Mouse (Mus musculus): ENCODE data around the gene Ect2l. TPM values are rescaled to one million over a fixed set of nuclear protein-coding genes. Genes with fewer than 3 reads are reported as not detected.
"Not testable (repeated sequence)": the region's sequence is repeated elsewhere in the genome, so short reads cannot be mapped to it uniquely, and the experiment has no call there.

Ect2l gene
- polyA plus RNA-seq, 1 experiment from 2014 or later, result not detected

DNA sequence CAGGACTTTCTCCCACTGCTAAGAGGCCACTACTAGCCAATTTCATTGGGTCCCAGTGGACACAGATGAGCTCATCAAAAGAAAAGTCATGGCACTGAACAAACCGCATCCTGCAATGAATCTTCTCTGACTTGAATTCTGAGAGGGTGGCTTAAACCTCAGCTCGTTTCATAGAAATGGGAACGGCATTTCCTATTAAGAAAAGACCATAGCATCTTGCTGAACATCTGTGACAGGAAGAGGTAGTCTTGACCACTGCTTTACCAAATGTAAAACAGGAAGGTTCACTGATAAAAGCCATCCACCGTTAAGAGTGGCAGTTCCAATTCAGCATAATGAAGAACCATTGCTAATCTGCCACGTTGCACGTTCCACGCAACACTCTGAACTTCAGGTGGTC, 34.0 kb downstream of the Ect2l start:
- Histone ChIP-seq H3K9me3 (replicated peaks; ENCODE audit: control insufficient read depth, low read length) (no peaks in the 10 kb centered on the region), H3K4me3 (ENCODE audit: low read depth, low read length) (no peak overlapping the region), H3K9ac (ENCODE audit: low read depth, low read length) (no peak overlapping the region), H3K36me3 (ENCODE audit: control insufficient read depth, insufficient read depth) (no peaks in the 10 kb centered on the region), H3K4me2 (ENCODE audit: low read depth, low read length) (no peak overlapping the region), H3K27me3 (ENCODE audit: control insufficient read depth, insufficient read depth, low read depth, low read length) (no peaks in the 10 kb centered on the region), H3K4me1 (ENCODE audit: control insufficient read depth, low read depth, low read length) (no peaks in the 10 kb centered on the region), H3K27ac (ENCODE audit: low read length) (no peak overlapping the region)
- 27% methylated on average over 7 of the region's 7 CpGs for WGBS (ENCODE audit: insufficient replicate concordance)
- no peak for ATAC-seq (ENCODE audit: low read depth)

DNA sequence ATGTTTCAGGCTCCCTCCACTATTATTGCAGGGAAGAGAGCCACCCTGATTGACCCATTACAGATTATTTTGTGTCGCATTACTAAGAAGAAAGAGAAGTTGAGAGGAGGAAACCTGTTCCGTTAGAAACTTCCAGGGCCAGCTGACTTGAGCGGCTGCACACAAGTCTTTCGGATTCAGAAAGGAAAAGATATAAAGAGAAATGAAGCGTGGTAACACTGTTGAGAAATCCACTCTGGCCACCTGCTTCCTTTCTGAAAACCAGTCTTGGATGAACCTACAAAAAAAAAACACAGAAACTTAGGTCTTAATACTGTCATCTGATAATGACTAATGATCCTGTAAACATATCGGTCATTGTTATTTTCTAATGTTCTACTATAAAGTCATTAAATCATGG, 35.6 kb downstream of the Ect2l start:
- no peaks in the 10 kb centered on the region for H3K4me1 ChIP-seq (ENCODE audit: control insufficient read depth, low read depth, low read length)
- WGBS (ENCODE audit: insufficient replicate concordance), result 47% methylated on average over 6 of the region's 6 CpGs
- no peak overlapping the region for H3K4me3 ChIP-seq (ENCODE audit: low read depth, low read length)
- no peak overlapping the region for H3K4me2 ChIP-seq (ENCODE audit: low read depth, low read length)
- H3K36me3 ChIP-seq (ENCODE audit: control insufficient read depth, insufficient read depth), result no peaks in the 10 kb centered on the region
- no peaks in the 10 kb centered on the region for H3K27me3 ChIP-seq (ENCODE audit: control insufficient read depth, insufficient read depth, low read depth, low read length)
- H3K9me3 ChIP-seq (replicated peaks; ENCODE audit: control insufficient read depth, low read length), result no peaks in the 10 kb centered on the region
- no peak overlapping the region for H3K9ac ChIP-seq (ENCODE audit: low read depth, low read length)
- ATAC-seq (ENCODE audit: low read depth), result no peak
- no peak overlapping the region for H3K27ac ChIP-seq (ENCODE audit: low read length)

DNA sequence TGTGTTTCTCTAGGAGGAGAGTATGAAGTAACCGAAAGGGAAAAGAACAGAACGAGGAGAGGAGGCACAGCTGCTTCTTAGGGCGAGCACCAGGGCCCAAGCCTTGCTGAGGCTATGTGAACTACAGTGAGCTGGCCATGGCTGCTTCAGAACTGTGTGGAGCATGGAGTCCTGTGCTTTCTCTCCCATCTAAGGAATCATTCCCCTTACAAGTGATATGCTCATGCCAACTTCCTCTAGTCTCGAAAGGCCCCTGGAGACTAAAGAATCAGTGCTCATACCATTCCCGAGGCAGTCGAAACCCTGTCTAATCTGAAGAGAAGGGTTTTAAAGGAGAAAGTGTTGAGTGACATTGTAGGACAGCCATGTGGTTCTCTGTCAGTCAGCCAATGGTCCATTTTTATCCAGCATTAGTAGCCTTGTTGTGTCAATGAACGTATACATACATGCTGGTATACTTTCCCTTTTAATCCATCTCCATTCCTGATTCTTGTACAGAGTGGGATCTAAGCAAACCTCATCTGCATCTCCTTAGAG, 48.2 kb downstream of the Ect2l start:
- H3K4me3 ChIP-seq (ENCODE audit: low read depth, low read length), result no peak overlapping the region
- no peak overlapping the region for H3K27ac ChIP-seq (ENCODE audit: low read length)
- H3K27me3 ChIP-seq (ENCODE audit: control insufficient read depth, insufficient read depth, low read depth, low read length), result no peaks in the 10 kb centered on the region
- 58% methylated on average over 7 of the region's 7 CpGs for WGBS (ENCODE audit: insufficient replicate concordance)
- H3K9me3 ChIP-seq (replicated peaks; ENCODE audit: control insufficient read depth, low read length), result no peaks in the 10 kb centered on the region
- ATAC-seq (ENCODE audit: low read depth), result no peak
- H3K9ac ChIP-seq (ENCODE audit: low read depth, low read length), result no peak overlapping the region
- no peak overlapping the region for H3K4me2 ChIP-seq (ENCODE audit: low read depth, low read length)
- no peaks in the 10 kb centered on the region for H3K36me3 ChIP-seq (ENCODE audit: control insufficient read depth, insufficient read depth)
- H3K4me1 ChIP-seq (ENCODE audit: control insufficient read depth, low read depth, low read length), result no peaks in the 10 kb centered on the region

DNA sequence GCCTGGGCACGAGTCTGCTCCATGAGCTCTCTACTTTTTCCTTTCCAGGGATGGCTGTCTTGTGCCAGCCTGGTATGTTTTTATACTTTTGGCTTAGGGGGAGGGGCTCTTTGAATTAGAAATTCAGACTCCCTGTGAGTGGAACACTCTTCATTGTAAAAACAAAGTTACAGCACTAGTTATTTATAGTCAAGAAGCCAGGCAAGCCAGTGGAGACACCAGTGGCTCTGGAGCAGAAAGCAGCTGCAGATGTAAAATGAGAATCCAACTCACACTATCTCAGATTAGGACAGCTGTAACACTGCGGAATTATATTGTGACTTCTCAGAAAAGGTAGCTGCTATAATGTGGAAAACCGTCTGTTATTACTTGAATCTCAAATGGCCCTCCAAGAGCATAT, 63.5 kb downstream of the Ect2l start:
- ATAC-seq (ENCODE audit: low read depth), result no peak
- H3K9ac ChIP-seq (ENCODE audit: low read depth, low read length), result no peak overlapping the region
- no peak overlapping the region for H3K4me2 ChIP-seq (ENCODE audit: low read depth, low read length)
- WGBS (ENCODE audit: insufficient replicate concordance), result 51% methylated on average over 3 of the region's 3 CpGs
- H3K9me3 ChIP-seq (replicated peaks; ENCODE audit: control insufficient read depth, low read length), result no peaks in the 10 kb centered on the region
- H3K4me1 ChIP-seq (ENCODE audit: control insufficient read depth, low read depth, low read length), result no peaks in the 10 kb centered on the region
- H3K4me3 ChIP-seq (ENCODE audit: low read depth, low read length), result no peak overlapping the region
- H3K36me3 ChIP-seq (ENCODE audit: control insufficient read depth, insufficient read depth), result no peaks in the 10 kb centered on the region
- no peaks in the 10 kb centered on the region for H3K27me3 ChIP-seq (ENCODE audit: control insufficient read depth, insufficient read depth, low read depth, low read length)
- no peak overlapping the region for H3K27ac ChIP-seq (ENCODE audit: low read length)

DNA sequence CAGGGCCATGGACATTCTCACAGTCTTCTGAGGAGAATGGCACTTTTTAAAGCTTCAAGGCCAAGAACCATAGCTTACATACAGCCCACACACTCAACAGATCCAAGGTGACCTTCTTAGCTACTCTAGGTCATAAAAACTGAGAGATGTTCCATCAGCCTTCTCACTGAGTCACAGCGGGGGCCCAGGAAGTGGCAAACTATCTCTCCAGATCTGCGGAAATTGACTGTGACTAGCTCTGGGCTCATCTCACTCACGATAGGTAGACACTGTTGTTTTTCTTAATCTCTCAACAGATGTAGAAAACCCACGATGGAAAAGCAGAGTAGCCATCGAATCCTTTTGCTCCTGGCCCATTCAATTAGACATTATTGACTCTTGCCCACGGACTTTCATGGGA, 68.5 kb downstream of the Ect2l start:
- Histone ChIP-seq H3K9me3 (replicated peaks; ENCODE audit: control insufficient read depth, low read length) (no peaks in the 10 kb centered on the region), H3K4me3 (ENCODE audit: low read depth, low read length) (no peak overlapping the region), H3K9ac (ENCODE audit: low read depth, low read length) (no peak overlapping the region), H3K27ac (ENCODE audit: low read length) (no peak overlapping the region), H3K4me2 (ENCODE audit: low read depth, low read length) (no peak overlapping the region), H3K4me1 (ENCODE audit: control insufficient read depth, low read depth, low read length) (no peaks in the 10 kb centered on the region), H3K36me3 (ENCODE audit: control insufficient read depth, insufficient read depth) (no peaks in the 10 kb centered on the region), H3K27me3 (ENCODE audit: control insufficient read depth, insufficient read depth, low read depth, low read length) (no peaks in the 10 kb centered on the region)
- ATAC-seq (ENCODE audit: low read depth), result no peak
- WGBS (ENCODE audit: insufficient replicate concordance), result 67% methylated on average over 6 of the region's 6 CpGs

DNA sequence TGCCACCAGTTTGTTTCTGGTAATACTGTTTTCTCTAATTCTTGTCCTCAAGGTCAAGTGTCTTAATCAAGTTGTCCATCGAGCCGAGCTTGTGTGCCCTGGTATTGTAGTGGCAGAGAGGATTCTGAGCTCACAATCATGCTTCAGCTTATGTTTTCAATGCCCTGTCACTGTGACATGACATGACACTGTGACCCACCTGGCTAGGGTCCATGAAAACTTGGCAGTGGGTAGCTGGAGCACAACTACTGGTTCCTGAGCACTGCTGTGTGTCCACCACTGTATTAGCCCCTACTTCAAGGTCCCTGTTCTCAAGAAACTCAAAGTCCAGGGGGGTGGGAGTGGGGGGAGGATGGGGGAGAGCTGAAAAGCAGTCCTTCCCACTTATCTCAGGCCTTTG, 69.3 kb downstream of the Ect2l start:
- no peak overlapping the region for H3K4me2 ChIP-seq (ENCODE audit: low read depth, low read length)
- H3K27ac ChIP-seq (ENCODE audit: low read length), result no peak overlapping the region
- no peak overlapping the region for H3K4me3 ChIP-seq (ENCODE audit: low read depth, low read length)
- H3K36me3 ChIP-seq (ENCODE audit: control insufficient read depth, insufficient read depth), result no peaks in the 10 kb centered on the region
- no peaks in the 10 kb centered on the region for H3K4me1 ChIP-seq (ENCODE audit: control insufficient read depth, low read depth, low read length)
- no peaks in the 10 kb centered on the region for H3K9me3 ChIP-seq (replicated peaks; ENCODE audit: control insufficient read depth, low read length)
- WGBS (ENCODE audit: insufficient replicate concordance), result 66% methylated on average over 2 of the region's 2 CpGs
- no peaks in the 10 kb centered on the region for H3K27me3 ChIP-seq (ENCODE audit: control insufficient read depth, insufficient read depth, low read depth, low read length)
- no peak for ATAC-seq (ENCODE audit: low read depth)
- H3K9ac ChIP-seq (ENCODE audit: low read depth, low read length), result no peak overlapping the region

DNA sequence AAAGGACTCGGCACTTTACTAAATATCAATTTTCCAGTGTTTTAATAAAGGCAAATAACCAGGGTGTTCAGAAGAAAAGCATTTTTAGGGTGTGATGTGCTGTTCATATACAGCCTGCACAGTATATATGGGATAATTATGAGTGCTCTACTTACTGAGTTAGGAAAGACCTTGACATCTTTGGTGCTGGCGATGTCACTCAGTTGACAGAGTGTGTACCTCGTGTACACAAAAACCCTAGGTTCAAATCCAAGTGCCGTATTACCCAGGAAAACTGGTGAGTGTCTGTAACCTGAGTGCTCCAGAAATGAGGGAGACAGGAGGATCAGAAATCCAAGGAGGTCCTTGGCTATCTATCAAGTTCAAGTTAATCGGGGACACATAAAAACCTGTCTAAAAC, 71.1 kb downstream of the Ect2l start:
- WGBS (ENCODE audit: insufficient replicate concordance), result 70% methylated on average over 5 of the region's 5 CpGs

DNA sequence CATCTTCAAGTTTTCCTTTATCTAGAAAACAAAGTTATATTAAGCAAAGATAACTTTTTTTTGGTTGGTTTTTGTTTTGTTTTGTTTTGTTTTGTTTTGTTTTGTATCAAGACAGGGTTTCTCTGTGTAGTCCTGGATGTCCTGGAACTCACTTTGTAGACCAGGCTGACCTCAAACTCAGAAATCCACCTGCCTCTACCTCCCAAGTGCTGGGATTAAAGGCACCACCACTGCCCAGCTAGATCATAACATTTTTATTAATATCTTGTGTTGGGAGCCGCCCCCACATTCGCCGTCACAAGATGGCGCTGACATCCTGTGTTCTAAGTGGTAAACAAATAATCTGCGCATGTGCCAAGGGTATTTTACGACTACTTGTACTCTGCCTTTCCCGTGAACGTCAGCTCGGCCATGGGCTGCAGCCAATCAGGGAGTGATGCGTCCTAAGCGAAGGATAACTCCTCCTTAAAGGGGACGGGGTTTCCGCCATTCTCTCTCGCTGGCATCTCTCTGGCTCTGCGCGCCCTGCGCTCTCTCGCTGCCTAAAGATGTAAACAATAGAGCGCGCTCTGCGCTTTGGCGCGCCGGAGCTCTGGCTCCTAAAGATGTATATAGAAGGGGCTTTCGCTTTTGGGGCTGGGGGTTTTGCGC, 71.7 kb downstream of the Ect2l start:
- ATAC-seq (ENCODE audit: low read depth); H3K4me2 ChIP-seq (ENCODE audit: low read depth, low read length); H3K4me1 ChIP-seq (ENCODE audit: control insufficient read depth, low read depth, low read length); H3K27me3 ChIP-seq (ENCODE audit: control insufficient read depth, insufficient read depth, low read depth, low read length); H3K27ac ChIP-seq (ENCODE audit: low read length); H3K9me3 ChIP-seq (replicated peaks; ENCODE audit: control insufficient read depth, low read length); H3K36me3 ChIP-seq (ENCODE audit: control insufficient read depth, insufficient read depth); H3K9ac ChIP-seq (ENCODE audit: low read depth, low read length): not testable (repeated sequence)
- peak overlapping the region; percentile 39; the same call in 1 of the 2 replicates for H3K4me3 ChIP-seq (ENCODE audit: low read depth, low read length)
- 47% methylated on average over 13 of the region's 26 CpGs for WGBS (ENCODE audit: insufficient replicate concordance)

More for the DNA sequence above, 71.1 kb downstream of the Ect2l start:
- no peak for ATAC-seq (ENCODE audit: low read depth)
- Histone ChIP-seq H3K36me3 (ENCODE audit: control insufficient read depth, insufficient read depth) (no peaks in the 10 kb centered on the region), H3K9me3 (replicated peaks; ENCODE audit: control insufficient read depth, low read length) (no peaks in the 10 kb centered on the region), H3K4me1 (ENCODE audit: control insufficient read depth, low read depth, low read length) (no peaks in the 10 kb centered on the region), H3K9ac (ENCODE audit: low read depth, low read length) (no peak overlapping the region), H3K4me2 (ENCODE audit: low read depth, low read length) (0 out of 2 replicates have a peak overlapping the region, but pooled peaks have one; percentile 22), H3K27ac (ENCODE audit: low read length) (no peak overlapping the region), H3K4me3 (ENCODE audit: low read depth, low read length) (peak overlapping the region; percentile 39), H3K27me3 (ENCODE audit: control insufficient read depth, insufficient read depth, low read depth, low read length) (no peaks in the 10 kb centered on the region)

DNA sequence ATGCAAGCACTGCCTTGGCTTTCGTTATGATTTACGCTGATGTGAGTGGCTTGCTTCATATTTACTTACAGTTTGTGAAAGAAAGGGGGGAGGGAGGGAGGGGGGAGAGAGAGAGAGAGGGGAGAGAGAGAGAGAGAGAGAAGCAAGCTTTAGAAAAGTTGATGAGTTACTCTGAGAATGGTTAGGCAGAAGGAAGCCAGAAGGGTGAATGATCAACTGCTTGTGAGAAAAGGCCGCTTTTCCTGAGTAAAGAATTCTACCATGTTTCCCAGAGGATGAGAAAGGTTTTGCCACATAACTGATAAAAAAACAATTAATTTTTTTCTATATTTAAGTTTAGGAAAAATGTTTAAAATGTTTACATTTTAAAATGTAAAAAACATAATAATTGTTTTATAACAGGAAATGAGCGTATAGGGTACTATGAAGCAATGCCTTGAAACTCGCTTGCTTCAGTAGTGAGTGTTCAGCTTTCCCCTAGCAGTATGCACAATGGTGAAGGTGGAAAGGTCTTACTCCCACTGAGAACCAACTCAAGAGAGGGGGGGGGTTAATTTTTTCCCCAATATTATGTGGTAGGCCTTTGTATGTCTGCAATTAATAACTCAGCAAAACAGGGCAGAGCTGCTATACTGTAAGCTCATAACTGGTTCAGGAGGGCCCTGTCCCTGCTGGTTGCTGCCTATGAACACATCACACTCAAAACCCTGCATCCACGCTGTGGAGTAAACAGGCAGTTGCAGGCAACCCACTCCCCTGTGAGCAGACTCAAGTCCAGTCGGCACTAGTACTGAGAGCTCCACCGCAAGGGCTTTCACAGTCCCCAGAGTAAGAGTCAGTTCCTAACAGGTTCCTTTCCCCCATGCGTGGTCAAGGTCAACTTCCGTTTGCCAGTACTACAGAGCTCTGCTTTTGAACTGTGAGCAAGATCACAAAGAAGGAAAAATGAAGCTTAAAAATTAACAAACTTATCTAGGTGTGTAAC, 78.7 kb downstream of the Ect2l start:
- ATAC-seq (ENCODE audit: low read depth), result no peak
- no peak overlapping the region for H3K4me3 ChIP-seq (ENCODE audit: low read depth, low read length)
- H3K27me3 ChIP-seq (ENCODE audit: control insufficient read depth, insufficient read depth, low read depth, low read length), result no peaks in the 10 kb centered on the region
- no peaks in the 10 kb centered on the region for H3K9me3 ChIP-seq (replicated peaks; ENCODE audit: control insufficient read depth, low read length)
- H3K27ac ChIP-seq (ENCODE audit: low read length), result no peak overlapping the region
- no peak overlapping the region for H3K4me2 ChIP-seq (ENCODE audit: low read depth, low read length)
- no peak overlapping the region for H3K9ac ChIP-seq (ENCODE audit: low read depth, low read length)
- 64% methylated on average over 10 of the region's 10 CpGs for WGBS (ENCODE audit: insufficient replicate concordance)
- no peaks in the 10 kb centered on the region for H3K36me3 ChIP-seq (ENCODE audit: control insufficient read depth, insufficient read depth)
- H3K4me1 ChIP-seq (ENCODE audit: control insufficient read depth, low read depth, low read length), result no peaks in the 10 kb centered on the region; the same call in 1 of the 2 replicates

All from liver, embryonic 16.5 days (tissue).